Mouse (Mus musculus) neutrophil, adult 5-6 weeks (primary cell): ENCODE measurements around the gene Fga. TPM values are rescaled to one million over a fixed set of nuclear protein-coding genes. Genes with fewer than 3 reads are reported as not detected.
A peak's percentile ranks its signal among the peaks of the same experiment; 100 is the strongest.

ENCODE experiments used
- ATAC-seq: fragments of 151-379, 151-347 bp; 2 replicates; pipeline ENCODE4 v1.8.0; 2017; ENCODE audit warnings: mild to moderate bottlenecking, moderate TSS enrichment; ENCODE audit not compliant: insufficient number of reproducible peaks, poor library complexity, low FRiP score, severe bottlenecking; ENCODE audit errors: extremely low read depth
- total RNA-seq: library from RNA; stranded (forward); fragments of 200-1000 nt; gene quantifications from 2 replicates; pipeline ENCODE4 v1.2.3, GENCODE M21; 2017

Gene Fga
- total RNA-seq, 1 experiment from 2014 or later = not detected

GRCm38 (mm10) chr3:83068869-83069268 lies 43.0 kb downstream of the Fga start:
- no peak for ATAC-seq

GRCm38 (mm10) chr3:83070231-83070630 lies 44.4 kb downstream of the Fga start:
- ATAC-seq = no peak

GRCm38 (mm10) chr3:83076563-83076962 lies 50.7 kb downstream of the Fga start:
- no peak for ATAC-seq

GRCm38 (mm10) chr3:83080567-83081055 lies 54.7 kb downstream of the Fga start:
- ATAC-seq = peak; percentile 79; the same call in 1 of the 2 replicates

Other genes starting within 250 kb of the Fga start
- gene Rbm46, start 149.6 kb upstream of the Fga start, total RNA-seq = not detected in 2 replicates
- gene Lrat, start 122.1 kb upstream of the Fga start, total RNA-seq = not detected in 2 replicates
- not detected in 2 replicates for gene Fgg, start 18.4 kb upstream of the Fga start, total RNA-seq
- not detected in 2 replicates for gene Fgb, start 23.8 kb downstream of the Fga start, total RNA-seq
- gene Plrg1, start 29.4 kb downstream of the Fga start, total RNA-seq = 54.5 and 62.4 TPM in 2 replicates
- gene Dchs2, start 101.9 kb downstream of the Fga start, total RNA-seq = not detected in 2 replicates